Mouse (Mus musculus) spleen, postnatal 10 days (tissue): Measurements from ENCODE around the gene Tlr5.

ENCODE experiments used
- DNase-seq, 2 experiments: peaks; one replicate each; pipeline ENCODE4 v3.0.0; 2021 to 2022; ENCODE audit warnings: low spot score in 2 of 2

The Tlr5 gene

DNA sequence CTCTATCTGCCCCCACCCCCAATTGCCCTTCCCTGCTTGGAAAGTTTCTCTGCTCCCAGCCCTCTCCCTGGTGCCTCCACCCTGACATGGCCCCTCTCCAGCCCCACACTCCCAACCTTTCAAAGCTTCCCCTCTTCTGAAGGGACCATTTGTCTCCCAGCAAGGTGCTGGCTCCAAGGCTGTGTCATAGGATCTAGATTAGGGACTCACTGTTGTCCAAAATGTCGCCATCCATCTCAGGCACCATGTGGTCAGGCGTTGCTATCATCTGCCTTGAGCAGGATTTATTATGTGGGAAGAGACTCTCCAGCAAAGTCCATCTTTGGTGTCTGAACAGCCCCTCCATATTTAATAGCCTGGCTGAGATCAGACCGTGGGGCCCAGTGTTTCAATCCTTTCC is 34.1 kb downstream of the Tlr5 start:
- DNase-seq: no peak

GRCm38 (mm10) chr1:182990092-182990762 is 35.6 kb downstream of the Tlr5 start:
- no peak for DNase-seq

- peak; percentile 35 to 66 for DNase-seq
Measured at GRCm38 (mm10) chr1:182991002-182991778, 36.6 kb downstream of the Tlr5 start.
